Mouse (Mus musculus) kidney, postnatal 25 days (tissue): ENCODE measurements around the gene Abraxas2.
A peak's percentile ranks its signal among the peaks of the same experiment; 100 is the strongest.

ENCODE experiments used
- DNase-seq, 2 experiments: peaks; one replicate each; pipeline ENCODE4 v3.0.0; 2021; ENCODE audit warnings: mixed read lengths in 2 of 2

The Abraxas2 gene

DNA sequence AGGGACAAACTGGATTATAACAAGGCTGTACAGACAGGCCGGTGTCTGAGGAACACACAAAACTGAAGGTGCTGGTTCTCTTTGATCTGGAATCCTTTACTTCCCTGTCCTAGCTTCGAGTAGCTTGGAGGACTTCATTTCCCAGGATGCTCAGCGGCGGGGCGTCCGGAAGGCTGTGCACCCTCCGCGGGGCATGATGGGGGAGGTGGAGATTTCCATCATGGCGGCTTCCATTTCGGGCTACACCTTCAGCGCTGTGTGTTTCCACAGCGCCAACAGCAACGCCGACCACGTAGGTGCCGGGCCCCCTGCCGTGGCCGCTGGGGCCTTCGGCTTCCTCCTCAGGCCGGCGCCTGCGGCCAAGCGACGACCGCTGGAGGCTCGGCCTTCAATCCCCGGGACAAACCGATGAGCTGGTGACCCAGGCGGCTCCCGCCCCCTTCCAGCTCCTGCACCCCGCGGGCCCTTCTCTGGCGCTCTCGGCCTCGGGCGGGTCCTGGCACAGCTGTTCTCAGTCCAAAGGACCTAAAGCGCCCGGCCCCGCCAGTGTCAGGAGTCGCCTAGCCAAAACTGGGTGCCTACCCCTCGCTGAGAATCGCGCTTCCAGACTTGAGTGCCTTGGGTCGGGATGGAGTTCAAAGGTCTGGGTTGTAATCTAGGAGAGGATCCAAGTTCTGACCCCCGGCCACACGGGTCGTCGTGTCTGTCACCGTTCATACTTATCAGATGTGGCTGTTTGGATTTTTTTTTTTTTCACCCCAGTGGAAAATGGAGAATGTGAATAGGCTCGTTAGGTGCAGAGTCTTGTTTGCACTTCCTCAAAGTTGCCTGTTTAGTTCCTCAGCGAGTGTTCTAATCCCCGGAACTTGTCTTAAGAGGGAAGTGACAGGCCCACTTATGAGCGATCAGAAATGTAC, at the start of gene Abraxas2:
Gene Abraxas2 (plus strand): TSS at position 184 of the 917 bp plus-strand sequence.
- peak; percentile 95 to 96 for DNase-seq

GRCm38 (mm10) chr7:132809721-132810120, 49.3 kb upstream of the Abraxas2 start:
- no peak for DNase-seq

- peak; percentile 51 to 75 for DNase-seq
Measured at GRCm38 (mm10) chr7:132810368-132810767, 48.7 kb upstream of the Abraxas2 start.

DNA sequence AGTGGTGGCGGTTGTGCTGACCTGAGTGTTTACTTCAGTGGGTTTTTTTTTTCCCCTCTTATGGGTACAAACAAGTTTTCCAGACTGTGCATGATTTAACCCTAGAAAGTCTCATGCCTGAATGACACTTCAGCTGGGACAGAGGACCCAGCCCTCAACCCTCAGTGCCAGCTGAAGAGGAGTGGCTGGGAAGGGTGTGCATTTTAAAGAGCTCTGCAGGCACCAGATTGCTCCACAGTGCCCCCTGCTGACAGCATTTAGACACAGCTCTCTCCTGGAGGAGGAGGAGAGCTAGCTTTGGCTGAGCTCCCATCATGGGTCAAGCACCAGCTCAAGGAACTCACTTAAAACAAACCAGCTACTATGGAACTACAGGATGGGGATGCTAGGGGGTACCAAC, 48.1 kb upstream of the Abraxas2 start:
- DNase-seq, result peak; percentile 92 to 95

DNA sequence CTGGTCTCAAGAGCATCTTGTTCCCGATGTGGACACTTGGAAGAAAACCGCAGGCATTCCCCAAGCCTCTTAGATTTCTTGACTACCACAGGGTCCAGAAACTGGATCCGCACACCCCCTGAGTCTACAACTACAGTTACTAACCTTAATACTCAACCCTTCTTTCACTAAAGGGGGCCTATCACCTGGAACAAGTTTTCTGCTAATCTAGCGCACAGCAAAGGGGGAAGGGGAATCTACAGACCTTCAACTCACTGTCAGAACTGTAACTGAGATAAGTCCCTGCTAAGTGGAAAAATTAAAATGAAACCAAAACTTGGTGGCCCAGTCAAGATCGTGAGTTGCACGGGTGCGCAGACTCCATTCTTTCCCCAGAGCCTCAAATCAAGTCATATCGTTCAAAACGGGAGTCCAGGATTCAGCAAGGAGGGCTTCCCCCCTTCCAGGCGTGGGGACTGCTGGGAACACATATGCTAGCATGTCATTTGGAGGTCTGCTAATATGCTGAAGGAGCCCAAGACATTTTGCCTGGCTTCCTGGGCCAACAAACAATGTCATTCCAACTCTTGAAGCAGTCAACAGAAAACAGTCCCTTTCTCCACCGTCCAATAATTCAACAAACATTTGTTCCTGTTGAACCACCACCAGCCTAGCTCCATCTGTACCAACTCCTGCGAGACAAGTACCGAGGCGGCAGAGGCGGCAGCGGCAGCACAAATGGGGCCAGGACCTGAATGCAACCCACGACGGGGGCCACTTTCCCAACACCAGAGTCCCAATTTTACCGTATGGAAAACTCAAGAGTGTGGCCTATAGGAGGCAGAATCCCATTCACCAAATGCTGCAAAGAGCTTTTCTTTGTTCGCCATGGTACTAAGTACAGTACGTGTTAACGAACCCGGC, 47.1 kb upstream of the Abraxas2 start:
- DNase-seq, result peak in 1 of 2 experiments; percentile 60

- DNase-seq, result peak; percentile 53 to 72
Measured at GRCm38 (mm10) chr7:132812619-132813415, 46.2 kb upstream of the Abraxas2 start.

DNA sequence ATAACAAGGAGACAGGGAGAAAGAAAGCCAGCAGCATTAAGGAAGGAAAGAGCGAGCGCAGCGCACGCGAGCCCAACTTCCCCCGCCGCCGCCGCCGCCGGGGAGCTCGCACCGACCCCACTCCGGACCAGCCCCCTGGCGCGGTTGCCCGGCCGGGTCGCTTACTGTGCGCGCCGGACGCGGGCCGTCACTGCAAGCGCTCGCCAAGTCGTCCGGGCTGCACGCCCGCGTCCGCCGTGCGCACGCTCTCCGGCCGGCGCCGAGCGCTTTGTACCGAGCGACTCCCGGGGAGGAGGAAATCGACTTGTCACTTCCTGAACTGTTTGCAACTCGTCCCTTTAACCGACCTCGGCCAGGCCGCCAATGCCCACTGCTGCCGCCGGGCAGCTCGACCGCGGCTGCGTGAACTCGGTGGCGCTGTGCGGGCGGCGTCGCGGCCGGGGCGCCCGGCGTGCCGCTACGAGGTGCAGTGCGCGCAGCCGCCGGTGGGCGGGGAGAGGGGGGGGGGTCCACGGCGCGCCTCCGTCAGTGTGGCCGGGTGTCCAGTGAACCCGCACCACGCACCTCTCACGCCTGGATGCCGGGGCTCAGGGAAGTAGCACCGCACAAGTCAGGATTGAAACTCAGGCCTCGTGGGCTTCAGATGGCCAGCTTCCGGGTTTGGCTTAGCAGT, 45.5 kb upstream of the Abraxas2 start, which contains the start of gene Fam53b:
Gene Fam53b (minus strand): TSS at position 471 of the 673 bp plus-strand sequence.
- DNase-seq, result peak; percentile 71 to 88

- DNase-seq, result no peak
Measured at GRCm38 (mm10) chr7:132814089-132814450, 45.0 kb upstream of the Abraxas2 start.

- DNase-seq, result no peak
Measured at GRCm38 (mm10) chr7:132815081-132815480, 43.9 kb upstream of the Abraxas2 start.

DNA sequence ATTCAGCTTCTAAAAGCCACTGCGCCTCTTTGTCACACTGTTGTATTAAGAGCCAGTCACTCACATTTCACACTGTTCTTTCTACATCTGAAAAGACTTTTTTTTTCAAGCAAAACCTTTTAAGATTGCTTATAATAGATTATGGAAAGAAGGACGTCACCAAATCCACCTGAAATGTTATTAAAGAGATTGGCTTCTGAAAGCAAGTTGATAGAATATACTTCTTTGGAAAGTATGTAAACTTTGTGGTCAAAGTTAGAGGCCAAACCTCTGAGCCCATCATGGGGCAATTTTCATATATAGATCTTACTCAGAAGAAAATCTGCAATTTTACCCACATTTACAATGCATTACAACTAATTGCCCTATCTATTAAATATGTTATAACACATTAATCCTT, 42.5 kb upstream of the Abraxas2 start:
- no peak for DNase-seq

- DNase-seq, result no peak
Measured at GRCm38 (mm10) chr7:132817056-132817455, 42.0 kb upstream of the Abraxas2 start.

GRCm38 (mm10) chr7:132820692-132821091, 38.3 kb upstream of the Abraxas2 start:
- no peak for DNase-seq

GRCm38 (mm10) chr7:132823832-132824231, 35.2 kb upstream of the Abraxas2 start:
- DNase-seq, result no peak

DNA sequence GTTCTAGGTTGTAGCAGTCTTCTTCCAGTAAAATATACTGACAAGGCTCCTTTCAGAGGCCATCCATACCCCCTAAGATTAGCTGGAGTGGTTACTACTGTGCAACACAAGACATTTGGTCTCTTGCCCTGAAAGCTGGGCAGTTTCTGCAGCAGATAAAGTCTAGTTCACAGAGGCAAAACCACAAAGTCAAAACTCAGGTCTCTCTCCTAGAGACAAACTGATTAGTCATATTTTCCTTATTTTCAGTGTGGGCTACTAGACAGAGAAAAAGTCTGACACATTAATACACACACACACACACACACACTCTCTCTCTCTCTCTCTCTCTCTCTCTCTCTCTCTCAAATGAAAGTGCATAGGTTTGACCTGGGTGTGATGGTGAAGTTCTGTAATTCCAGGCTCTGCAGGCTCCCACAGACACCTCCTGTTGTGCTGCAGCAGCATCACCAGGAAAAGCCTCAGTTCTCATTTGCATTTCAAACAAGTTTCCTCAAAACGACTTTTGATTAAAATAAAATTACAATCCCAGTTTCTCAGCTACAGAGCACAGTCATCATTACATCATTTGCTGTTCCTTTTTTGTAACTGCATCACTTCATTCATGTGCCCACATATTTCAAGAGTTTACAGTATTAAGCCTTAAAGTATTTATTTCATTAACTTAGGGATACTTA, 34.5 kb upstream of the Abraxas2 start:
- DNase-seq, result no peak

- DNase-seq, result no peak
Measured at GRCm38 (mm10) chr7:132830955-132831354, 28.1 kb upstream of the Abraxas2 start.

GRCm38 (mm10) chr7:132841287-132841686, 17.7 kb upstream of the Abraxas2 start:
- no peak for DNase-seq

DNA sequence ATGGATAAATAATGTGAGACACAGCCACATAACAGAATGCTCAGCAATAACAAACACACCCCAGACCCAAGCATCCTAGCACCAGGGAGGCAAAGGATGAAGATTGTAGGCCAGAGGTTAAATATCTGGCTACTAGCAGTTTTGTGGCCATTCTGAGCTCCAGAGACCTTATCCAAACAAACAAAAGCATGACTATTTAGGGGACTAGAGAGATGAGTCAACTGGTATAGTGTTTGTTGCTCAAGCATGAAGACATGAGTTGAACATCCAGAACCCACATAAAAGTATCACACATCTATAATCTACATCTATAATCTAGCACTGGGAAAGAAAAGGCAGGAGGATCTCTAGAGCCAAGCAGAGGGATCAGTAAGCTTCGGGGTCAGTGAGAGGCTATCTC, 16.6 kb upstream of the Abraxas2 start:
- DNase-seq, result no peak

DNA sequence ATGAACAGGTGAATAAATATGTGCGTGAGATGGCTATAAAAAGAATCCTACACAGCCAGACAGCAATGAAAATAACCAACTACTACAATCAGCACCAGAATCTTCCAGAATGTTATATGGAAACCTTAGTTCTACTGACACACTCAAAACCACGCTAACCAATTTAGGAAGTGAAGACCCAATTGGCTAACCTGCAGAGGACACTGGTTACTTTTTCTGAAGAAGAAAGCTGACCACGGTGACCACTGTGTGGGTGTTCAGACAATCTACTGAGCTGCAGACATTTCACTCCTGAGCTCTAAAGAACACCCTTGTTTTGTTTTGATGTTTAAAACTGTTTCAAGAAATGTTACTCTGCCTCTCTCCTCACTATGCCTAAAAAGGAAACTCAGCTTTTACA, 15.9 kb upstream of the Abraxas2 start:
- no peak for DNase-seq

GRCm38 (mm10) chr7:132852173-132852844, 6.7 kb upstream of the Abraxas2 start, which contains the start of gene Eef1akmt2:
Gene Eef1akmt2, minus strand, starts transcription at chr7:132852673.
- peak; percentile 82 to 90 for DNase-seq

DNA sequence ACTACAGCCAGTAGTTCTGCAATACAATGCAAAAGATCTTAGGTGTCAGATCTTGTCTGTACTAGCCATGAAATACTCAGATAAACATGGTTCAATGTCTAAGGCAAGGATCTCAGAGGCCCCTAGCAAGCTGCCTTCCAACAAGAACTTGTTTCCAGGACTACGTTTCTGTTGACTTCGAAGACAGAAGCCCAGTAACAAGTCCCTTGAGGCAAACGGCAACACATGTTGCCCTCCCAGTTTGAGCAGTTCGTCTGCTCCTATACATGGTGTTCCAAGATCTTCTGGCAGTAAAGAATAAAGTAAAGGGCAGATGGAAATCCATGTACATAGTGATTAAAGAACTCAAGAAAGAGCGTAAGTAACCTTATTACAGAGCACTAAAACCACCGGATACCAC, 5.7 kb upstream of the Abraxas2 start:
- no peak for DNase-seq

DNA sequence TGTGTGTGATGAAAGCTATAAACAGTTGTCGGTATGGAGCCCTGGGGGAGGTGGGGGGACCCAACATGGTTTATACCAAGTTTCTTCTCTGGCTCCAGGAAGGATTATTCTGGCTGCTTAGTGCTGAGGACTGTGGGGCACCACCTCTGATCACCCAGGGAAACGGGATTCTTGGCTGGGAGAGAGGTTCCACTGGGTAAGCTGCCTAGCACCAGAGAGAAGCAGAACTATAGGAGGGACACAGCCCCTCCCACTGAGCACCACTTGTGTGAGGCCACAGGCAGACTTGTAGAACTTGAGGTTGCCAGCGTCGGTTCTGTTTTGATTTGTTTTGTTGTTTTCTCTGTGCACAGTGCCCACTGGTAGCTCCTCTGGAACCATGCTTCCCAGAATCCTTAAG, 5.1 kb upstream of the Abraxas2 start:
- DNase-seq, result no peak
